Mouse (Mus musculus): ENCODE results near the gene Gm10322.

Gm10322 gene

DNA sequence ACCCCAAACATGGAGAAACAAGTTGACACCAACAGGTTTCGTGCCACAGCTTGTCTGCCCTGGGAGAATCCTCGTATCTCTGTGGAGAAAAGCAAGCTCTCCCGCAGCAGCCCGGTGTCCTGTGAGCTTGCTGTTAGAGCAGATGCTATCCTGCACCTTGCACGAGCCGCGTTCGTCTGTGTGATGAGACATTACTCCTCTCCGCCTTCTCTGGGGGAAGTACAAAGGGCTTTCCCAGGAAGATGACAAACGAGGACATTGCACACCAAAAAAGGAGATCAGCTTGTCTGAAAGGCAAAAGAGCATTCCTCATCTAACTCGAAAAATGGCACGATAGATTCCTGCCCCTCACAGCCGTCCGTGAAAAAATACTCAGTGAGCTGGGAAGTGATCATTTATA, 13.0 kb upstream of the Gm10322 start:
- DNase-seq: no peak

DNA sequence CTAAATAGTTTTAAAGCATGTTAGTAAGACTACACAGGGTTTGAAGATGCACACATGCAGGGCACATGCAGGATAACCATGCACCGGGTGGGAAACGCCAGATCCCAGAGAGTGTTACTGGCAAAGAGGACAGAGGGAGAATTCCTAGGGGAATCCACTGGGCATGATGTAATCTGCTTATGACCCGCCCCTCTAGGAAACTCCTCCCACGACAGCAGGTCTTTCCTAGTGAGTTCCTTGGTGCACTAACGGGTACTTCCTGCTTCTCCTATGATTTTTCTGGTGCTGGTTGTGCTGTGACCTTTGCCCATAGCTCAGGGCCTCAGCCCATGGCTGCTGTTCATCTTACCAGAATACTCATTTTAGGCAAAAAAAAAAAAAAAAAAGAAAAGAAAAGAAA, 12.0 kb upstream of the Gm10322 start:
- peak; percentile 59 for DNase-seq

DNA sequence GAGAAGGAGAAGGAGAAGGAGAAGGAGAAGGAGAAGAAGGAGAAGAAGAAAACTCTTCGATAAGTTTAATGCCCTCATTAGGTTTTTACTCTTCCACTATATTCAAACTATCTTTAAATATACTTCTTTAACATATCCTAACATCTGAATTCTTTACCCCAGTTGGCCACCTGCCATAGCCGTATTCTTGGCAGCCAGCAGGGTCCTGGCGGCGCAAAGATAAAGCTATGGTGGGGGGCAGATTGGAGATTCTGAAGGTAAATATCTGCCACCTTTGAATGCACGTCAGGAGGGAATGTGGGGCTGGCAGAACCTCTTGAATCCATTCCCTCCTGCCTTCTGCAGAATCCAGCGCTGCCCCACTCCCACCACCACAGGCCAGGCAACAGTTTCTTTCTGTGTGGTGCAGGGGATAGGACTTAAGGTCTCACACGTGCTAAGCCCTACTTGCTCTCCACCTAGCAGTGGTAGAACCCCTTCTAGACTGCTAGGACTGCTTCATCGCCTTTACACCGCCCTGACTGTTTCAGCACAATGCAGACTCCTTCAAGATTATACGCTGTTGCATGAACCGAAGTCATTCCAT, 10.9 kb upstream of the Gm10322 start:
- DNase-seq: no peak

DNA sequence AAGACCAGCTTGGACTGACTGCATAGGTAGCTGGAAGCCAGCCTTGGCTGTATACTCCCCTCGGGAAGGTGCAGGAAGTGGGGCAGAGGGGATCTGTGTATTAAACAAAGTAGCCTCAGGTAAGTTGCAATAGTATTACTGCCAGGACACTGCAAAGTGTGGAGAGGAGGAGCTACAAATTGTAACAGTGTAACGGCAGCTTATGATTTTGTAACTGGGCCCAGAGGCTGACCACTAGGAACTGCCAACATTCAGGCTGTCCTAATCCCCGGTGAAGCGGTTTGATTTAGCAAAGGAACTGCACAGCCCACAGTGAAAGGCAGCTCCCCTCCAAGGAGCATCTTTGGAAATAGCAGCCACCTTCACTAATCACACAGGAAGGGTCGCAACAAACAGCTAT, 2.6 kb upstream of the Gm10322 start:
- DNase-seq: no peak

DNA sequence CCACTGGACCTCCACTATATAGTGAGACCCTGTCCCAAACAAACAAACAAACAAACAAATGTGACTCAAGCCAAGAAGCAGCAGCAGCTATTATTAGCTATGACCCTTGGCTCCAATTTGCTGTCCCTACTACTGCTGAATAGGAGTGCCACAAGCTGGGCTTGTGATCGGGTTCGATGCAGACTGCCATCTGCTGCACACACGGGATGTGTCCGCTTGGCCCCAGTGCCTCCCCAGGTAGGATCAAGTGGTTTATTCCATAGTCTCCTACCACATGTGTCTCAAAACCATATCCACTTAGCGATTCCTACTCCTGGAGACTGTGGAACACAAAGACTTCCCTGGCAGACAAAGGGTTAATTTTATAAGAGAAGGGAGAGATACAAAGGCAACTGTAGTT, 1.7 kb upstream of the Gm10322 start:
- no peak for DNase-seq

DNA sequence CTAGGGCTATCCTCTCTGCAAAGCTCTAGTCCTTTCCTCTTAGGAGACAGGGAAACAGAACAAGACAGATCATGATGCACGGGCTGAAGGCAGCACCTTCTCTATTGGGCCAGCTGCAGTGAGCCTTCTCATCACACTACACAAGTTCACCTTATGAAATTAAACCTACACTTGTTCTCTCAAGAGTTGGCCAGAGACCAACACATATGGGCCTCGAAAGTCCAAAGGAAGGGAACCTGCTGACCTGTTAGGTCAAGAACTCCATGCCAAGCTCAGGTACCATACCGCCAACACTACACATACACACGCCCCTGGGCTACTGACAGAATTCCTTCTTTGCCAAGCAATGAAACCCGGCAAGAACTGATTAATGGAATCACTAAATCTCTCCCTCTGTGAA, 452 bp upstream of the Gm10322 start:
- DNase-seq: no peak

DNA sequence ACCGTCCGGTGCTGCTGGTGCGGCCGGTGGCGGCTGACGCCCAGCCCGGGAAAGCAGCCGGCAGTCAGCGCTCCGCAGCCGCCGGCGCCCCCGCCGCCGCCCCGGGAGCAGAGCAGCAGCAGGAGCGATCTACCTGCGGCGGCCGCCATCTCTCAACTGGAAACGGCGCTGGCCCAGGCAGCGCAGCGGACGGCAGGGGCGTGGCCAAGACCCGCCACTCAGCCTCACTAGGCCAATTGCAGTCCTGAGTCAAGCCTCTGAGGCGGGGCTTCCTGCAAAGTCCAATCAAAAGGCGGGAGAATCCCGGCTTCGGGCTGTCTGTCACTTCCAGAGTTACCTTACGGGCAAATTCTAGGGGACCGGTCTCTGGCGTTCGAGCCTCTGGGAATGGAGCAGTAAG, 659 bp downstream of the Gm10322 start, which contains the start of gene Mcu:
Gene Mcu, minus strand, starts transcription at position 171 of the 400 bp plus-strand sequence.
- peak; percentile 97 for DNase-seq

DNA sequence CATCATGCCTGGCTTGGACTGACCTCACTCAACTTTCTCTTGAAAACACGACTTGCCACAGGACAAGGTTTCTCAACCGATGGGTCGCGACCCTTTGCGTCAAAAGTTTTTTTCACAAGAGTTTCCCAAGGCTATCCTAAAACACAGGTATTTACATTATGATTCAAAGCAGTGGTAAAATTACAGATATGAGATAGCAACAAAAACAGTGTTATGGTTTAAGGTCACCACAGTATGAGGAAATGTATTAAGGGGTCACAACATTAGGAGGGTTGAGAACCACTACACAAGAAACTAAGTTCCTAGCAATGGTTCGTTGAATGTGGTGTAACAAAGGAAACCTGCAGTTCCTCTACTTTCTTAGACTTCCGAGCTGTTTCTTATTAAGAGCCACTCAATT, 1.9 kb downstream of the Gm10322 start:
- DNase-seq: no peak

DNA sequence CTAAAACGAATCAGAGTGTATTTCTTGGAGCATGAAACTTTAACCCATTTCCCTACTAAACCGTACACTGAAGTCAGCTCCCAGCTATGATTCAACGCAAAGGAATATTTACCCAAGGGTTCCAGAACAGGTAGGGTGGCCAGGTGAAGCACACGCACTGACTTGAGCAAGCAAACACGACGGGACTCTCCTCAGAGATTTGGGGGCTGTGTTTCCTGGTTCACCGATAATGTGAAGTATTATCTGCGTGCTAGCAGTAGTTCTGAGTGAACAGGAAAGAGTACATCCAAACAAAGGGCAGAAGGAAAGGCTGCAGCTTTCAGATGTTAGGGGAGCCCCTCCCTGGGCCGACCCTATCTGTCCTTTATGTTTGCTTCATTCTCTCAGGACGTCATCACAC, 5.5 kb downstream of the Gm10322 start:
- DNase-seq: no peak

DNA sequence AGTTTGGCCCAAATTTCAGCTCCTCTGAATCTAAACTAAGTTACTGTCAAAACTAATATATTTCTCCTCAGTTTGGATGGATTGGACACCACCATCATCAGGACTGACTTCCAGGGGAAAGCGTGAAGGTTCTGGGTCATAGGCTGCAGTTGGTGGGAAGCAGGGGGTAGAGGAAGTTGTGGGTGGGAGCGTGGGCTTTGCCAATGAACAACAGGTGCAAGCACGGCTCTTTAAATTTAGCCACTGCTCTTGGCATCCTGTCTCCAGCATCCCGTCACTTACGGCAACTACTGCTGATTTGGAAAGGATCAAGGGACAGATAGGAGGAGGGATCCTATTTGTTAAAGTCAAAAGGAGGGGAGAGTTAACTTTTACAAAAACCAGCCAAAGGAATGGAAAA, 7.6 kb downstream of the Gm10322 start:
- no peak for DNase-seq

DNA sequence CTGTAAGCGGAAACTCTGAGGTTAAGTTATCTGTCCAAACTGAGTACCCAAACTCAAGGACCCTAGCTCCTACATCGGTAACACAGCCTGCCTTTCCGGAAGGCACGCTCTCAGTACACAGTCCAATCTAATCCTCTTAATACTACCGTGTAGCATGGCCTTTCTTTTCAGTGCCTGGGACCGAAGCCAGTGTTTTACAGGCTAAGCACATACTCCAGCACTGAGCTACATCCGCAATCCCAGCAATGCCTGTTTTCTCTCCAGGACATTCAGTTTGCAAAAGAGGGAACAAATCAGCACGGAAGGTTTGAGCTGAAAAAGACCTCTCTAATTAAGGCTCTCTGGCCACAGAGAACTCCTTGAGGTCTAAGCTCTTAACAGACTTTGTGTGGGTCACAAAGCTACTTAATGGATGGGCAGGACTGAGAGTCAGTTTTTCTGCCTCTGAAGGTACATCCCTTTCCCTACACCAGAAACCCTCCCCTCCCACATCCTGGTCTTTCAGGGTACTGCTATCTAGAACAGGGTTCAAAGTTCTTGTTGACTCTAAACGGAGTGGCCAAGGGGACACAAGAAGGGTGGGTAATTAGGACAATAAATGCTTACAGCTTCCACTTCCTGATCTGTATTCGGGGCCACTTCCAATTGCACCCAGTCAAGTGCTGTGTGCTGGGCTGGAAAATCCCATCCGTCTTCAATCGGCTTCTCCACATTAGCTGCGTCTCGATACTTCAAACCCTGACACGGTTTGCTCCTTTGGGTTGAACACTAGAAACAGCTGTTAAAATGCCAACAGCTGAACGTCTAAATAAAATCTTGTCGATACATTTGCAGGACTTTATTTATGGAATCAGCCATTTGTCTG, 13.0 kb downstream of the Gm10322 start:
- DNase-seq: no peak

DNA sequence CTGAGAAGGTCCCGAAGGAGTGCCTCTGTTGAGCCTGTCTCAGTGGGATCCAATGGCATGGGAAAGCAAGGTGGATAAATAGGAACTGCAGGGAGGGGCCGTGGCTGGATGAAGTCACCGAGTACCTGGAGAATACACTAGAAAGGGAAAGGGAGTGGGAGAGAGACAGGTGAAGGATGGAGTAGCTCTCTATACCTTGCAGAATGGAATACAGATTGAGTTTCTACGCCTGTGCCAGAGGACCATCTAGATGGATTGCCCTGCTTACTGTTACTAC, 13.6 kb downstream of the Gm10322 start:
- no peak for DNase-seq

DNA sequence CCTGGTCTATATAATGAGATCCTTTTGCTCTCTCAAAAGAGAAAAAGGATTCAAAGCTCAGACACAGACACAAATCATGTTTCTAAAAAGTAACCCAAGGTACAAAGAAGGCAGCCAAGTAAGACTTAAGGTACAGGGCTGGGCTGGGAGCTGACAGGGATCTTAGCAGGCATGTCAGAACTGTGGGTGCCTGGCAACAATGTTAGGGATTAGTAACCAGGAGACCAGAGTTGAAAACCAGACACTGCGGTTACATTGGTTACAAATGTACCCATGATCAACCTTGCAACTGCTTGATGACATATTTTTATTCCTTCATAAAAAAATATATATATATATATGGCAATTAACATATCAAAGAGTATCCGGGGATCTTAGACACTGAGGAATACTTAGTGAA, 20.2 kb downstream of the Gm10322 start:
- DNase-seq: no peak

DNA sequence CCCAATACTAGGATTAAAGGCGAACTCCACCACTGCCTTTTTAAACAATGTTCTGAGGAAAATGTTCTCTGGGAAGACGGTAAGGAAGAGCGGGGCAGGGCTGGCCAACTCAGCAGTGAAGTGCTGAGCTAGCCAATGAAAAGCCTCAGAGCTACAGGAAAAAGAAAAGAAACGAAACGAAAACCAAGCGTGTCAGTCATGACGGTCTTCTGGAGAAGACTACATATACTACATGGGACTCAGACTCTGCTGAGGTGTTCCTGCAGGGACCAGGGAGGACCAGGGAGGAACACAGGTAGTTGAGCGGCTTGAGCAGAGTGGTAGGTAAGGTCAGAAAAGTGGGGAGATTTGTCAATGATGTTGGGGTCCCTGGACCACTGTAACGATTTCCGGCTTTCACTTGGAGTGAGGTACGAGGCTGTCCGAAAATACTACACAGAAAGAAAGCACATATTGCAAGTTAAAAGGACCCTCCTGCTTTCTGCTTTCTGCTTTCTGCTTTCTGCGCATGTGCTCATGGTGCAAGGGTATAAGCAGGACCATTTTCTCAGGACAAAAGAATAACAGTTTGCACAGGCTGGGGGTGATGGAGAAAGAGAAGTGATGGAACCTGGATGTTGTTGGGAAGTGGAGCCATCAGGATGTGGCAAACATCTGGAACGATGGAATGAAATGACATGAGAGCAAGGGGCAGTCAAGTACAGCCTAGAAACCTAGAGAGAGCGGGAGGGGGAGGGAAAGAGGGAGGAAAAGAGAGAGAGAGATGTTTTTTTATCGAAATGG, 21.1 kb downstream of the Gm10322 start:
- no peak for DNase-seq

DNA sequence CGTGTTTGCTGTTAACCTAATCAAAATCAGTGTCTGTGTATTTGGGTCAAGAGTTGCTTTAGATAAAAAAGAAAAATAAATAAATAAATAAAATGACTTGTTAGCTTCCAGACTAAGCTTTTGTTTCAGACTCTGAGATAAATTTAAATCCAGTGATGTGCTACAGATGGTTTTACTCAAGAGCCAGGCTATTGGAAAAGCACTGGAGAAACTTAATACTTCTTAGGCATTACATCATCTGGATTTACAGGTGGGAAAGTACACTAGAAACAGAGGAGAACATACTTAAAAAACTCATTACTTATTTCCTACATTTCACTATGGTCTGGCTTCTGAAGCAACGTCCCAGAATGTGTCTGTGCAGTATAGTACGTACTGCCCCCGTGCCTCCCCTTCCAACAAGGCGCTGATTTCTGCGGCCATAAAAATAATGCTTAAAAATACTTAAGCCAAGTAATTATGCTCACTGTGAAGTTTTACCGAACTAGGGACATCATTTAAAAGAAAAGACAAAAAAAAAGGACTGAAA, 21.8 kb downstream of the Gm10322 start:
- no peak for DNase-seq

DNA sequence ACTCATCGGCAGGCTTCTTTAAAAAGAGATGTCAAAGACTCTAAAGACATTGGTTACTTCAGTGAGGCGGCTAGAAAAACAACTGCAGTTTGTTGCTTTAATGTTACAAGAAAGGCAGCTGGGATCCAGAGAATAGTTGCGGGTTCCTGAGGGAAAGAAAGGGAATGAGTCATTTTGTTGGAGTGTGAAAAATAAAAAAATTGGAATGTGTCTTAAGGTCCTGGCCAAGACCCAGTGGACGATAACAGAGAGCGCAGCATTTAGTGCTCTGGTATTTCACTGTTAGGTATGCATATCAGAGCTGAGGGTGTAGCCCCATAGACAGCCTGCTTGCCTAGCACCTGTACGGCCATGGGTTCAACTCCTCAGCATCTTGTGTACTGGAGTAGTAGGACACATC, 22.7 kb downstream of the Gm10322 start:
- DNase-seq: no peak

DNA sequence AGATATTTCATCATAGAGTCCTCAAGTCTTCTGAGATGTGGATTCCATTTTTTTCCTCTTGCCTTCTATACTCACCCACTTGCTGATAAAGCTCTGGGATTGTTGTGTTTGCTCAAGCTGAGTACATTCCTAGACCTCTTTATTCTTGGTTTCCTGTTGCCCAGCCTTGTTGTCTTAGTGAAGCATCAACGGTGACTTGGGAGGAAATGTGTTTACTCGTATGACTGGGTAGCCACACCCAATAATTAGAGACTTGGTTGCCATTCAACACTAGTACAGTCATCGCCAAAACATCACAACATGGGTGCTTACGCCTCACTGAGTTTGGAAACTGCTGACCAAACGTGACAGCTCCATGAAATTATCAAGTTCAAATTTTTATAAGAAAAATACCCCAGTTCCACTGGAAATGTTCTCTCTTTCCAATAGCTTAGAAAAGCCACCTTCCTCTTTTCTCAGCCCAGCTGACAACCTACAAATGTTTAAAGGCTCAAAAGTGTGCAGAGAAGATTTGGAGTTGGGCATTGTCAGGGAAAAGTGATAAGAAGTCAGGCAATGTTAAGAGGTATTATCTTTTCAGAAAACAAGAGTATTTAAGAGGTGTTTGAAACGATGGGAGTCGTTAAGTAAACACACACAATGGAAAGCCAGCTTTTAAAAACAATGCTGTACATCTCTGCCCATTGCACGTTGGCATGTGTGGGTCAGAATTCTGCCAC, 27.0 kb downstream of the Gm10322 start:
- DNase-seq: peak; percentile 13

DNA sequence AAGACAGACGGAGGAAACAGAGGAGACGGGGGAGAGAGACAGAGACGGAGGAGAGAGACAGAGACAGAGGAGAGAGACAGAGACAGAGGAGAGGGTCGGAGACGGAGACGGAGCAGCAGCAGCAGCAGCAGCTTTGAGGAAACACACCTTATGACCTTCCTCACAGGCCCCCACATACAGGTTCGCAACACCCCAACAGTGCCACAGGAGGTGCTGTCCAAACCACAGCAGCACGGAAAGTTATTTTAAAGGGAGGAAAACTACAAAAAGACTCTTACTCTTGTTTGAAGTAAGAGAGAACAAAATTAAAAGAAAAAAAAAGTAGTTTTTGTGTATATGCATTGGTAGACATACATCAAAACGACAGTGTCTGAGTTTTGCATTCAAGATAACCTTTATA, 27.8 kb downstream of the Gm10322 start:
- no peak for DNase-seq

DNA sequence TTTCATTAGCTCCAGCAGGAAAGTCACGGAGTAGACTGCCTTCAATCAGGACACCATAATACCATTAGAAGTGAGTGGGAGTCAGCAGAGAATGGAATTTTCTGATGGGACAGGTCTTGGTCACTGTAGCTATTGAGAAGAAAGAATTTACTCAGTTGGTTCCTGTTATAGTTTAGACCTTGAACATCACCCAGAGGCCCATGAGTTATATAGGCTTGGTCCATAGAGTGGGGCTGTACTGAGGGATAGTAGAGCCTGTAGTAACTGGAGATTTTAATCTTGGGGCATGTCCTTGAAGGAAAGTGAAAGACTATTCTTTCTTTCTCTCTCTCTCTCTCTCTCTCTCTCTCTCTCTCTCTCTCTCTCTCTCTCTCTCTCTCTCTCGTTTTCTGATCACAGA, 28.8 kb downstream of the Gm10322 start:
- no peak for DNase-seq

DNA sequence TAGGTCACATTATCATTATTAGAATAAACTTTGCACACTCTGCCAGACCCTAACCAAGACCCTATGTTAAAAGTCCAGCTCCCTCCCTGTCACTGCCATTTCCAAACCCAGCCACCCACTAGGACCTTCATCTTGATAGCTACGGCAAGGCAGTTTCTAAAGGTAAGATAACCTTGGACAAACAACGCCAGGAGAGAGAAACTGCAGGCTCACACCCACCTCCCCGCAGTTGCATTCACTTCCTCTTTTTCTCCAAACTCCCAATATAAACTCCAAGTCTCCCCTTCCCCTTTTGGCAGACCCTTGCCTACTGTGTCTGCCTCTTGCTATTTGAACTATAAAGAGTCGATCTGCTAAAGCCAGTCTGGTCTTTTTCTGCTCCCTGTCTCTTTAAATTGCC, 29.3 kb downstream of the Gm10322 start:
- DNase-seq: no peak

DNA sequence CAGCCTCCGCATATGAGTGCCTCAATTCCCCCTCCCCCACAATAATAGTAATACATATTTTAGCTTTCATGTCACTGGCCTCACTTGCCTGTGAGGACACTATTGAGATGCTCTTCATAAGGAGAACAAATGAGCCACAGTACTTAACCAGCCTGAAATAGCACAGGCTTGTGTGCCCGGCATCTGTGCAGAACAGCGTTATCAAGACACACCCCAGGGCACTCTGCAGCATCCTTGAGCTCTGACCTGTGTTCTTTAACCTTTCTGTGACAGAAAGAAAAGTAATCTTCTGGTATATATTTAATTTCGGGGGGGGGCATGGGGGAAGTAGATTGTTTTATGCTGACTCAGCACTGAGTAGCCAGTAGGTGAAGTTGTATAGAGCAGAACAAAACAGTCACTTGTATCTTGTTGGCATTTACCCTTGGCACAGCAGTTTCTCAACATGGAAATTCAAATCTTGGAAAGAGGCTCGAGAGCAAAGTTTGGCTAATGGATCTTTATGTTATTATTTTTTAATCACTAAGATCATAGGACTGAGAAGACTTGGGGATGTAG, 31.0 kb downstream of the Gm10322 start:
- DNase-seq: no peak

DNA sequence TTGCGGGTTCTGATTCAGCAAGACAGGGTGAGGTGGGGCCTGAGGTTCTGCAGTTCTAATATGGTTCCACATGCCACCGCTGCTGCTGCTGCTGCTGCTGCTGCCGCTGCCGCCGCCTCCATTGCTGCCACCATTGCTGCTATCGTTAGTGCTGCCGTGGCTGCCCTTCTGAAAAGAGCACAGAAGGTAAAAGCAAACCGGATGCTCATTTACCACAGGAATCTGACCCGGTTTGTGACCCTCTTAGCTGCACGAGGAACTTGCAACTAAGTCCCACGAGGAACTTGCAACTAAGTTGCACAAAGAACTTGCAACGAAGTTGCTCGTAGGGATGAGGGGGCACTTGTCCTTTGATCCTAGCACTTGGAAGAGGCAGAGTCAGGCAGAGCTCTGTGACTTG, 40.9 kb downstream of the Gm10322 start:
- no peak for DNase-seq

DNA sequence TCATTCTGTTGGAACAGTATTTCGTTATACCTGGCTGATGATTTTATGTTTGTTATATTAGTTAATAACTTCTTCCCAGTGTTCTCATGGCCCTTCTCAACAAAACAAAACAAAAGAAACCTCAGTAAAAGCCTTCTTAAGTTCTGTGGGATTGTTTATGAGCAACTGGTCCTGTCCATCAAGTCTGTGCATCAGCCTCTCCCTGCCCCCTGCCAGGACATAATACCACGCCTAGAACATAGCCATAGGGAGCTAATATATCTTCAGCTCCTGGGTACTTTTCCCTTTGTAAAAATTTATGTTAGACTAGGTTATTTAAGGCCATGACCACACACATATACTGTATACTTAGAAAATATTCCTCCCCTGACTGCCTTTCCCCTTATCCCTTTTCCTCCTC, 48.9 kb downstream of the Gm10322 start:
- no peak for DNase-seq

All from lung, postnatal 10 days (tissue).